Mouse (Mus musculus): ENCODE data around the gene Pgrmc2.

The Pgrmc2 gene

DNA sequence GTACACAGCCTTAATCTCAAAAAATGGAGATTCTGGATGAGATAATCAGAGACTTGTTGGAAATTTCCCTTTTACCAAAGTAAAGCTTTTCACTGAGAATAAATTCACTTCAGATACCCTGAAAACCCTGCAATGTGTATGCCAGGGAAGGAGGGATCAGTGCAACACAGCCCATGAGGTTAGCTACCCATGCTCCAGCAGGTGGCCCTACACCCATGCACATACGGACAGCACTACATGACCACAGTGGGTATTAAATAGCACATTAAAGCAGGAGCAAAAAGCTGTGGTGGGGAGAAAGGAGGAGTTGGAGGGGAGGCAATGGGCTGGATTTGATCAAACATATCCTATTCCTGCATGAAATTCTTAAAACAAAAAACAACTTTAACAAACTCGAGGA lies 12.3 kb downstream of the Pgrmc2 start:
- DNase-seq (ENCODE audit: low read depth, low spot score), result no peak

DNA sequence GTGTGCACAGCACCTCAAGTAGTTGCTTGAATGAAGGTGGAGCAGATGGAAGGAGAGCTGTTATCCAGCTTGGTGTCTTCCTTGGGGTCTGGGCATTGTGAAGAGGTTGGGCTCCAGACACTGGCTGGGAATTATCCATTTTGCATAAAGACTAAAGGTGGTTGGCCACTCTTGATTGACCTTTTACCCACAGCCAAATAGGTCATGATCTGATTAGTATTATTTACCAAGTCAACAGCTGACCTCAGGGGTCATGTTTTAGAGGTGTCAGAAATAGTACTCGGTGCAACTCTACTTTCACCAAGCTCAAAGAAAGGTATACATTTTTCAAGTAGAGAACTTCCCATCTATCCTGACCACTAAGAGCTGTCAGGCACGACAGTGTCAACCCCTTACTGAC lies 17.5 kb downstream of the Pgrmc2 start:
- DNase-seq (ENCODE audit: low read depth, low spot score), result no peak

DNA sequence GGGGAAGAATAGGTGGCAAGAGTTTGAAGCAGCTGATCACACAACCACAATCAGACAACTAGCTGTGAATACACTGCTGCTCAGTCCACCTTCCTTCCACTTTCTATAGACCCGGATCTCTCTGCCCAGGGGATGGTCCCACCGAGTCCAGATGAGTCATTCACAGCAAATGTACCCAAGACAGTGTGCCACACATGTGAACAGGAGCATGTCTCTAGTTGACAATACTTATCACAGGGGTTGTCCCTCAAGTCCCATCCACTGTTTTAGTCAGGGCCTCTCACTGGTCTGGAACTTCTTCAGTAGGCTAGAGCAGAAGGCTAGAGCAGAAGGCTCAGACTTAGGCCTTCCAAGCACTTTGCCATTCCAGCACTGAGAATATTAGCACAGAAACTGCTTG lies 20.1 kb downstream of the Pgrmc2 start:
- DNase-seq (ENCODE audit: low read depth, low spot score), result no peak

- DNase-seq (ENCODE audit: low read depth, low spot score), result no peak
Measured at GRCm38 (mm10) chr3:41061831-41062565, 20.8 kb downstream of the Pgrmc2 start.

GRCm38 (mm10) chr3:41059249-41059648 lies 23.6 kb downstream of the Pgrmc2 start:
- DNase-seq (ENCODE audit: low read depth, low spot score), result no peak

DNA sequence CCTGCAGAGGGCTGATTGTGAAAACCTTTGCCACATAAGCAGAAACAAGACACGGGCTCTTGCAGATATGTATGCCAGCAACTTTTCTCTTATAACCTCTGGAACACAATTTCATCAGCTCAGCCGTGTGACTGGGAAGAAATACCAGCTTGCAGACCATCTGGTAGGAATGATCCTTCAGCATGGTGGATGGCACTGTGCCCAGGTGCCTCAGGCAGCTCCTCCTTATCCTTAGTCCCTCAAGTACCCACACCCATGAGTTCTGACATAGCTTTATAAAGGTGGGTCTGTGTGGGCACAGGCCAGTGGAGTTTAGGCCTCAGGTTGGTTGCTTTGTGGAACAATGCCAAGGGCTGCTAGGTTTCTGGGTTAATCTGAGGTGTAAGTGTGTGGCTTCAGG lies 24.5 kb downstream of the Pgrmc2 start:
- no peak for DNase-seq (ENCODE audit: low read depth, low spot score)

- no peak for DNase-seq (ENCODE audit: low read depth, low spot score)
Measured at GRCm38 (mm10) chr3:41053334-41053733, 29.5 kb downstream of the Pgrmc2 start.

- DNase-seq (ENCODE audit: low read depth, low spot score), result no peak
Measured at GRCm38 (mm10) chr3:41047838-41048237, 35.0 kb downstream of the Pgrmc2 start.

GRCm38 (mm10) chr3:41043756-41044354 lies 39.0 kb downstream of the Pgrmc2 start:
- no peak for DNase-seq (ENCODE audit: low read depth, low spot score)

GRCm38 (mm10) chr3:41042195-41042938 lies 40.5 kb downstream of the Pgrmc2 start:
- peak; percentile 14 for DNase-seq (ENCODE audit: low read depth, low spot score)

DNA sequence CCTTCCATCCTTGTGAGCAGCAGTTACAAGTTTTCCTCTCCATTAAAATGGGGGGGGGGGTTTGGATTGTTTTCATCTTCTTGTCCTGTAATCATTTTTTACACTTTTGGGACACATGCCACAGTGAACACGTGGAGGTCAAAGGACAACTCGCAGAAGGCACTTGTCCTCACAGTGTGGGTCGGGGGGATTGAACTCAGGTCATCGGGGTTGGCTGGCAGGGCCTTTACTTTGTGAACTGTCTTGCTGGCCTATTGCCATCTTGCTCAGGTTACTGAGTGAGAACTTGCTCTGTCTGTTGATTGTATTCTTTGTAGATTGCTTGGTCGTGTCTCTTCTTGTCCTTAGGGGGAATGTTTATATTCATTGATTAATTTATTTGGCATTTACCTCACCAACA lies 41.6 kb downstream of the Pgrmc2 start:
- no peak for DNase-seq (ENCODE audit: low read depth, low spot score)

DNA sequence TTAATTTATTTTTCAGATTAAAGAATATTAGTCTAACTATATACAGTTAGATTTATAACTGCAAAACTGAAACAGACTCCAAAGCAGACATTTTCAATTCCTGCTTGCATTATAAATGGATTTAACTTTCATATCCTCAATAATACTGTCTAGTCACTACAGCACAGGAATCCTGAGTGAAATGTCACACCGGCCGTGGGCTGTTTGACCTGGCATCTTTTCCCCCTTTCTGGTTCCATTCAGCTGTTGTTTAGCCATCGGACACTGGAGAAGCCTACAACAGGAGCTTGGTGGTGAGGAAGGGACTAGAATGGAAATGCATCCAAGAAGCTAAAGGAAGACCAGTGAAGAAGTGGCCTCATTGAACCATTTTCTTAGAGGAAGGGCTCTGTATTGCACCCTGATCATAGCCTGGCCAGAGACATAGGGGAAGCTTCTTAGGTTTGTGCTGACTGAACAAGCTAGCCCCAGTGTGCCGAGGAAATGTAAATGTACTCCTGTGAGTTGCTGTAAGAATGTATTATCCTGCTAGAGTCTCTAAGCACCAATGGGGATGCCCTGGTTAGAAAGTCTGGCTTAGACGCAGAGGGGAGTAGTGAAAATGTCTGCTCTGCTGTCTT lies 44.4 kb downstream of the Pgrmc2 start:
- no peak for DNase-seq (ENCODE audit: low read depth, low spot score)

- DNase-seq (ENCODE audit: low read depth, low spot score), result no peak
Measured at GRCm38 (mm10) chr3:41031286-41032210, 51.3 kb downstream of the Pgrmc2 start.

- DNase-seq (ENCODE audit: low read depth, low spot score), result no peak
Measured at GRCm38 (mm10) chr3:41030705-41031104, 52.1 kb downstream of the Pgrmc2 start.

GRCm38 (mm10) chr3:41021980-41022379 lies 60.9 kb downstream of the Pgrmc2 start:
- no peak for DNase-seq (ENCODE audit: low read depth, low spot score)

DNA sequence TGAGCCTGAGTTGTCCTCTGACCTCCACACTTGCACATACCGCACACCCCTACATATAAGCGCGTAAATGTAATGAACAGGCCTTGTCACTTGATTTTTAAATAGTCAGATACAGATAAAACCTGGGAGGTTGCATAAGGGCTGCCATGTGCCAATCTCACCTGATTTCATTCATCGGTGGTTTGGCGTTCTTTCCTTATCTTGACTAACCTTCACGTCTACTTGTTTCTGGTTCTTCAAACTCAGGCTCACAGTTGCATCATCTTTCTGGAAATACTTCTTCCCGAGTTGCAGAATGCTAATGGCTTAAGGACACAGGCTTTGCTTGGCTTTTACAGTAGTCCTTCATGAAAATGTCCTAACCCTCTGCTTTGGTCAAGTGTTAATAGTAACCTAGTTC lies 62.2 kb downstream of the Pgrmc2 start:
- DNase-seq (ENCODE audit: low read depth, low spot score), result no peak

DNA sequence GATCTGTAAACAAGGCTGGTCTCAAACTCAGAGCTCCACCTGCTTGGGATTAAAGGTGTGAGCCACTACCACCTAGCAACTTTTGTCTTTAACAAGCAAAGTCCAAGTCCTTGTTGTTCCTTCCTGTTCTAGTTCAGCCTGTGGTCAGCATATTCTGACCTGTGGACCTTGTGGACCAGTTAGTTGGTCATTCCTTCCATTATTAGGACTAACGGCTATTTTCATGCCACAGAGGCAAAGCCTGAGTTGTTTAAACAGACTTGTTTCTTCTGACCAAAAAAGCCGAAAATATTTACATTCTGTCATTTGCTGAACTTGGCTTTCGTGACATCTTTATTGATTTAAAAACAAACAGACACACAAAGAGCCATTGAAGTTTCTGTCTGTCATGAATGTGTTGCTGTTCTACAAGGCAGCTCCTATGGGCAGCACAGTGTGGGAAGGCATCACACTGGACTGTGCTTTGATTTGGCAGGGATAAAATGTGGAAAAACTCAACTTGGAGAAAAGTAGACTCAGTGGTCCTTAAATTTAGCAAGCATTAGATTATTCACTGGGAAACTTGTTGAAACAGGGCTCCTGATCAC lies 64.7 kb downstream of the Pgrmc2 start:
- no peak for DNase-seq (ENCODE audit: low read depth, low spot score)

All from embryo, embryonic 11.5 days (tissue).